Mouse (Mus musculus) intestine, postnatal 0 days (tissue): ENCODE data around the gene Rsph14. TPM values are rescaled to one million over a fixed set of nuclear protein-coding genes. Genes with fewer than 3 reads are reported as not detected.
A peak's percentile ranks its signal among the peaks of the same experiment; 100 is the strongest.

ENCODE experiments used
- ATAC-seq: fragments of 200-750 bp; cut with Nextera tagmentation; 2 replicates; pipeline ENCODE4 v1.8.0; 2017; ENCODE audit warnings: mild to moderate bottlenecking, moderate TSS enrichment, moderate library complexity
- H3K27ac ChIP-seq: fragments of 300-500 bp; sonication (generic); 2 replicates; pipeline ENCODE4 v1.5.1; 2014; ENCODE audit warnings: mild to moderate bottlenecking, low read depth, low read length, moderate library complexity
- H3K27me3 ChIP-seq: fragments of 300-500 bp; sonication (generic); replicated peaks from 2 replicates; pipeline ENCODE4 v1.6.1; 2014; ENCODE audit warnings: low read length, mixed read lengths; ENCODE audit not compliant: control insufficient read depth, insufficient read depth
- H3K36me3 ChIP-seq: fragments of 300-500 bp; sonication (generic); 2 replicates; pipeline ENCODE4 v1.6.1; 2014; ENCODE audit warnings: mild to moderate bottlenecking, moderate library complexity; ENCODE audit not compliant: control insufficient read depth, insufficient read depth
- H3K4me1 ChIP-seq: fragments of 300-500 bp; sonication (generic); replicated peaks from 2 replicates; pipeline ENCODE4 v1.6.1; 2014; ENCODE audit warnings: antibody characterized with exemption, low read length, mixed read lengths; ENCODE audit not compliant: control insufficient read depth, insufficient read depth
- H3K4me2 ChIP-seq: fragments of 300-500 bp; sonication (generic); replicated peaks from 2 replicates; pipeline ENCODE4 v1.6.1; 2014; ENCODE audit warnings: low read depth, mild to moderate bottlenecking, moderate library complexity
- H3K4me3 ChIP-seq: fragments of 300-500 bp; sonication (generic); 2 replicates; pipeline ENCODE4 v1.5.1; 2014; ENCODE audit warnings: low read depth, low read length
- H3K9ac ChIP-seq: fragments of 300-500 bp; sonication (generic); 2 replicates; pipeline ENCODE4 v1.6.1; 2014; ENCODE audit warnings: mild to moderate bottlenecking, low read depth, low read length
- H3K9me3 ChIP-seq: fragments of 300-500 bp; sonication (generic); 2 replicates; pipeline ENCODE4 v1.6.1; 2016; ENCODE audit warnings: mixed run types; ENCODE audit not compliant: control insufficient read depth
- CTCF ChIP-seq: sonication (generic); IDR thresholded peaks from 2 replicates; pipeline ENCODE4 v1.5.1; 2016; ENCODE audit warnings: low read depth, mild to moderate bottlenecking, control low read depth, antibody characterized with exemption, moderate library complexity
- WGBS: fragments of 180-500 bp; shearing (Covaris S2); extraction: QIAGEN DNeasy Blood & Tissue Kit; methylation state at CpG from one replicate; pipeline ENCODE4 v1.1.7; 2014; 5-methylcytosine and 5-hydroxymethylcytosine counted together
- polyA plus RNA-seq: library from polyadenylated mRNA; unstranded; fragments of >200 nt; fragmentation: Nextera tagmentation; extraction: Ambion mirVana; gene quantifications from 2 replicates; pipeline ENCODE4 v1.2.1, GENCODE M21; 2015

Gene Rsph14
- polyA plus RNA-seq, 1 experiment from 2014 or later, result not detected

DNA sequence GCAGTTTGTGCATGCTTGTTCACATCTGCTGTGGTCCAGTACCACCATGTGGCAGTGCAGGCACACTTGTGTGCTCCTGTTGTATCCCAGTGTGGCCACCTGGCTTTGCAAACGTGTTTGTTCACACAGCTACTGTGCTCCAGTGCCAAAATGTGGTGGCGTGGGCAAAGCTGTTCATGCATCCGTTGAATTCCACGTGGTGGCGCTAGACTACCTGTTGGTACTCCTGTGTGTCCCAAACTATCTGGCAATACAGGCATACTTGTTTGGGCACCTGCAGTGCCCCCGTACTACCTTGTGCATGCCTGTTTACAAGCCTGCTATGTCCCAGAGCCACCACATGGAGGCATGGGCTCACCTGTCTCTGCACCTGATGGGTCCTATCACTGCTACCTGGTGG is 97.4 kb downstream of the Rsph14 start:
- peak; percentile 62 for TF ChIP-seq CTCF

DNA sequence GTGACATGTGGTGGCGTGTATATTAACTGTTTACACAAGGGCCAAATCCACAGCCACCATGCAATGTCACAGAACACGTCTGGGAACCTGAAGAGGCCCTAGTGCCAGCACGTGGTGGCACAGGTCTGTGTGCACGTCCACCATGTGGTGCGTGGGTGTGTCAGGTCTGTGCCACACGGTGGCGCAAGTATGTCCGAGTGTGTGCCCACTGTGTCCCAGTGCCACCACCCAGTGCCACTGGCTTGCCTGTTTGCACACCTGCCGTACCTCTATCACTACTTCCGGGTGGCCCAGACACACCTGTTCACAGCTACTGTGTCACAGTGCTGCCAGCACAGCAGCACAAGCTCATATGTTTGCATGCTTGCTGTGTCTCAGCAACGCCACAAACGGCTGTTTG is 97.9 kb downstream of the Rsph14 start:
- no peak overlapping the region for H3K9ac ChIP-seq
- no peaks in the 10 kb centered on the region for H3K36me3 ChIP-seq
- H3K27ac ChIP-seq, result no peak overlapping the region
- no peaks in the 10 kb centered on the region for H3K27me3 ChIP-seq
- no peak overlapping the region for H3K4me3 ChIP-seq
- H3K4me1 ChIP-seq, result no peaks in the 10 kb centered on the region
- WGBS, result 79% methylated on average over 12 of the region's 12 CpGs
- no peaks in the 10 kb centered on the region for H3K9me3 ChIP-seq
- no peak overlapping the region for H3K4me2 ChIP-seq
- ATAC-seq, result no peak; the same call in 1 of the 2 replicates
- TF ChIP-seq CTCF, result no peak

More for the DNA sequence above, 97.4 kb downstream of the Rsph14 start:
- Histone ChIP-seq H3K27me3 (no peaks in the 10 kb centered on the region), H3K4me2 (no peak overlapping the region), H3K36me3 (no peaks in the 10 kb centered on the region), H3K4me3 (no peak overlapping the region), H3K9me3 (no peaks in the 10 kb centered on the region), H3K4me1 (no peaks in the 10 kb centered on the region), H3K27ac (no peak overlapping the region), H3K9ac (no peak overlapping the region)
- peak; percentile 11; the same call in 1 of the 2 replicates for ATAC-seq
- 31% methylated on average over 6 of the region's 6 CpGs for WGBS

DNA sequence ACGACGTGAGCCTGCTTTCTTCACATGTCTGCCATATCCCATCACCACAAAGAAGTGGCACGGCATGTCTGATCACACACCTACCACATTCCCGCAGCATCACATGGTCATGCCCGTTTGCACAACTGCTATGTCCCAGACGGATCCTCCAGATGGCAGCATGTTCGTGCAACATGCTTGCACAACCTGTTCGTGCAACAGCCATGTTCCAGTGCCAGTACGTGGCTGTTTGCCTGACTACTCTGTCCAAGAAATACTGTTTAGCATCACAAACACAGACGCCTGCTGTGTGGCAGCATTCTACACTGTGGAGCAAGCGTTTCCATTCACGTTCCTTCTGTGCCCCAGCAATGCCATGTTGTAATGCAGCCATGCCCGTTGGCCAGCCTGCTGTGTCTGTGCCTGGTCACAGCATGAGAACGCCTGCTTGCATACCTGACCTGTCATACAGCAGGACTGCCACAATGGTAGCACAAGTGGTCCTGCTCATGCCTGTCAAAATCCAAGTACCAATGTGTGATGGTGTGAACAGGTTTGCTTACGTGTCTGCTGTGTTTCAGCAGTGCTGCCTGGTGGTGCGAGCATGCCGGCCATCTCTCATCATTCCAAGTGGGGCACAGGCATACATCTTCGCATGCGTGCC is 98.7 kb downstream of the Rsph14 start:
- no peak overlapping the region for H3K4me2 ChIP-seq
- no peaks in the 10 kb centered on the region for H3K36me3 ChIP-seq
- TF ChIP-seq CTCF, result peak; percentile 28
- no peaks in the 10 kb centered on the region for H3K4me1 ChIP-seq
- WGBS, result 84% methylated on average over 19 of the region's 19 CpGs
- no peak overlapping the region for H3K4me3 ChIP-seq
- H3K27me3 ChIP-seq, result no peaks in the 10 kb centered on the region
- no peak for ATAC-seq
- no peak overlapping the region for H3K9ac ChIP-seq
- no peak overlapping the region for H3K27ac ChIP-seq
- H3K9me3 ChIP-seq, result no peaks in the 10 kb centered on the region

DNA sequence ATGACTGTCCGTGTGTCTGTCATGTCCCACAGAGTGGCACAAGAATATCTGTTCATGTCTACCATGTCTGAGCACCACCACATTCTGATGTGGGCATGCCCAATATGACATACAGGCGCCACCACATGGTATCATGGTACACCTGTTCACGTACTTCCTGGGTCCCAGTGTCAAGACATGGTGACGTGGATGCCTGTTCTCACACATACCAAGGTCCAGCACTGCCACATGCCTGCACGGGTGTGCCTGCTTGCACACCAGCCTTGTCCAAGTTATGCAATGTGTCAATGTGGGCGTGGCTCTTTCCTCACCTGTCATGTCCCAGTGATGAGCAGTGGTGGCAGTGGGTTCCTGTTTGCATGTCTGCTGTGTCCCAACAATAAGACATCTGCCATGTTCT is 99.9 kb downstream of the Rsph14 start:
- TF ChIP-seq CTCF, result no peak

DNA sequence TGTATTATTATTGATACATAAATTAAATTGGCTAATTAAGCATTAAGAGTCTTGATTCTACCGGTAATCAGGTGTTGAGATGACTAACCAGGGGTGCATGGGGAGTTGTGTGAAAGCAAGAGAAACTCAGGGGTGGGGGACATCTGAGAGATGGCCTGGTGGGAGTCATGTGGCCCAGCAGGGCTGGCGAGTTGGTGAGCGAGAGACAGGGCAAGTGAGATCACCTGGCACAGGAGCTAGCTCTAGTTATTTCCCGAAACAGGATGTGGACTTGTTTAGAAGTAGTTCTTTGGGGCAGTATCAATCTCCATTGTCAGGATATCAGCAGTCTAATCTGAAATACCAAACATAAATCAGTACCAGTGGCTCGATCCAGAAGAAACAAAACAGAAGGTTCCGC is 100.8 kb downstream of the Rsph14 start:
- H3K9ac ChIP-seq, result no peak overlapping the region
- no peak overlapping the region for H3K4me3 ChIP-seq
- WGBS, result 73% methylated on average over 6 of the region's 6 CpGs
- H3K4me1 ChIP-seq, result no peaks in the 10 kb centered on the region
- no peaks in the 10 kb centered on the region for H3K27me3 ChIP-seq
- no peaks in the 10 kb centered on the region for H3K9me3 ChIP-seq
- no peak for ATAC-seq
- no peak overlapping the region for H3K4me2 ChIP-seq
- no peak for TF ChIP-seq CTCF
- no peaks in the 10 kb centered on the region for H3K36me3 ChIP-seq
- H3K27ac ChIP-seq, result no peak overlapping the region

More for the DNA sequence above, 99.9 kb downstream of the Rsph14 start:
- Histone ChIP-seq H3K4me3 (no peak overlapping the region), H3K4me2 (no peak overlapping the region), H3K27ac (no peak overlapping the region), H3K4me1 (no peaks in the 10 kb centered on the region), H3K36me3 (no peaks in the 10 kb centered on the region), H3K27me3 (no peaks in the 10 kb centered on the region), H3K9ac (no peak overlapping the region), H3K9me3 (no peaks in the 10 kb centered on the region)
- ATAC-seq, result no peak
- WGBS, result 69% methylated on average over 6 of the region's 6 CpGs

DNA sequence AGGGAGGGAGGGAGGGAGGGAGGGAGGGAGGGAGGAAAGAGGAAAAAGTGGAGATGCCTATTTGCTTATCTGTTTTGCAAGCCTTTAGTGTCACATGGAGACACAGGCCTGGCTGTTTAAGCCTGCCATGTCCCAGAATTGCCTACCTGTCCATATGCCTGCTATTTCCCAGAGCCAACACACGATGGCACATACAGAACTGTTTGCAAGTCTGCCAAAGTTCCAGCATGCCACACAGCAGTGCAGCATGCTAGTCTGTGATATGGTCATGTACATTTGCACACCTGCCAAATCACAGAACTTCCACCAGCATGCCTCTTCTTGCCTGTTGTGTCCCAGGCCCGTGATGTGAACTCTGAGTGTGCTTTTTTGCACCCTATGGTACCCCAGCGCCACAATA is 101.8 kb downstream of the Rsph14 start:
- Histone ChIP-seq H3K4me2 (no peak overlapping the region), H3K4me3 (no peak overlapping the region), H3K27ac (no peak overlapping the region), H3K27me3 (no peaks in the 10 kb centered on the region), H3K9me3 (no peaks in the 10 kb centered on the region), H3K36me3 (no peaks in the 10 kb centered on the region), H3K9ac (no peak overlapping the region), H3K4me1 (no peaks in the 10 kb centered on the region)
- no peak for TF ChIP-seq CTCF
- 65% methylated on average over 3 of the region's 3 CpGs for WGBS
- no peak for ATAC-seq
